Mouse (Mus musculus) intestine, postnatal 0 days (tissue): ENCODE measurements around the gene Wnt9b. TPM values are rescaled to one million over a fixed set of nuclear protein-coding genes. Genes with fewer than 3 reads are reported as not detected.

Source experiments
- ATAC-seq: fragments of 200-750 bp; cut with Nextera tagmentation; 2 replicates; pipeline ENCODE4 v1.8.0; 2017; ENCODE audit warnings: mild to moderate bottlenecking, moderate TSS enrichment, moderate library complexity
- H3K27ac ChIP-seq: fragments of 300-500 bp; sonication (generic); 2 replicates; pipeline ENCODE4 v1.5.1; 2014; ENCODE audit warnings: mild to moderate bottlenecking, low read depth, low read length, moderate library complexity
- H3K27me3 ChIP-seq: fragments of 300-500 bp; sonication (generic); replicated peaks from 2 replicates; pipeline ENCODE4 v1.6.1; 2014; ENCODE audit warnings: low read length, mixed read lengths; ENCODE audit not compliant: control insufficient read depth, insufficient read depth
- H3K36me3 ChIP-seq: fragments of 300-500 bp; sonication (generic); 2 replicates; pipeline ENCODE4 v1.6.1; 2014; ENCODE audit warnings: mild to moderate bottlenecking, moderate library complexity; ENCODE audit not compliant: control insufficient read depth, insufficient read depth
- H3K4me1 ChIP-seq: fragments of 300-500 bp; sonication (generic); replicated peaks from 2 replicates; pipeline ENCODE4 v1.6.1; 2014; ENCODE audit warnings: antibody characterized with exemption, low read length, mixed read lengths; ENCODE audit not compliant: control insufficient read depth, insufficient read depth
- H3K4me2 ChIP-seq: fragments of 300-500 bp; sonication (generic); replicated peaks from 2 replicates; pipeline ENCODE4 v1.6.1; 2014; ENCODE audit warnings: low read depth, mild to moderate bottlenecking, moderate library complexity
- H3K4me3 ChIP-seq: fragments of 300-500 bp; sonication (generic); 2 replicates; pipeline ENCODE4 v1.5.1; 2014; ENCODE audit warnings: low read depth, low read length
- H3K9ac ChIP-seq: fragments of 300-500 bp; sonication (generic); 2 replicates; pipeline ENCODE4 v1.6.1; 2014; ENCODE audit warnings: mild to moderate bottlenecking, low read depth, low read length
- H3K9me3 ChIP-seq: fragments of 300-500 bp; sonication (generic); 2 replicates; pipeline ENCODE4 v1.6.1; 2016; ENCODE audit warnings: mixed run types; ENCODE audit not compliant: control insufficient read depth
- CTCF ChIP-seq: sonication (generic); IDR thresholded peaks from 2 replicates; pipeline ENCODE4 v1.5.1; 2016; ENCODE audit warnings: low read depth, mild to moderate bottlenecking, control low read depth, antibody characterized with exemption, moderate library complexity
- WGBS: fragments of 180-500 bp; shearing (Covaris S2); extraction: QIAGEN DNeasy Blood & Tissue Kit; methylation state at CpG from one replicate; pipeline ENCODE4 v1.1.7; 2014; 5-methylcytosine and 5-hydroxymethylcytosine counted together
- polyA plus RNA-seq: library from polyadenylated mRNA; unstranded; fragments of >200 nt; fragmentation: Nextera tagmentation; extraction: Ambion mirVana; gene quantifications from 2 replicates; pipeline ENCODE4 v1.2.1, GENCODE M21; 2015

The Wnt9b gene
- polyA plus RNA-seq, 1 experiment from 2014 or later: 0.09 TPM

GRCm38 (mm10) chr11:103760101-103760500, 10.5 kb upstream of the Wnt9b start:
- TF ChIP-seq CTCF: peak; percentile 23; the same call in 1 of the 2 replicates
- Histone ChIP-seq H3K4me2 (no peak overlapping the region), H3K4me1 (no peaks in the 10 kb centered on the region), H3K9ac (no peak overlapping the region), H3K27ac (no peak overlapping the region), H3K9me3 (no peaks in the 10 kb centered on the region), H3K4me3 (no peak overlapping the region), H3K27me3 (no peaks in the 10 kb centered on the region), H3K36me3 (no peaks in the 10 kb centered on the region)
- WGBS: 54% methylated on average over 7 of the region's 7 CpGs
- ATAC-seq: no peak

- Histone ChIP-seq H3K9ac (no peak overlapping the region), H3K36me3 (no peaks in the 10 kb centered on the region), H3K27ac (no peak overlapping the region), H3K4me1 (no peaks in the 10 kb centered on the region), H3K27me3 (no peaks in the 10 kb centered on the region), H3K4me2 (no peak overlapping the region), H3K4me3 (no peak overlapping the region), H3K9me3 (no peaks in the 10 kb centered on the region)
- no peak for ATAC-seq
- peak; percentile 94 for TF ChIP-seq CTCF
- WGBS: 17% methylated on average over 6 of the region's 6 CpGs
Observed at GRCm38 (mm10) chr11:103758706-103759105, 9.1 kb upstream of the Wnt9b start.

DNA sequence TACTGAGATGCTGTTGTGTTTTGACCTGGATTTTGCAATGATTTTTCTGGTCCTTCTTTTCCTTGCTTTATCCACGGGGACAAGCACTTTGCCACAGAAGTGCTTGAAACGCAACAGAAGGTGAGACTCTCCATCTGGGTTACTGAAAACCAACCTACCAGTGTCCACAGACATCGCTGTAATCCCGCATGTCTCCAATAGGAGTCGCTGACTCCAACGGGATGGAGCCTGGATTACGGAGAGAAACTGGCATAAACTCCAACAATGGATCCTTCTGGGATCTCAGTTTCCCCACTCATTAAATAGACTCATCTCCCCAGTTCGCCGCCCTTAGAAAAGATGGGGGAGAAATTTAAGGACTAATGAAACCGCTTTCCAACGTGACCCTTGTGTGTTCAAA, 8.4 kb upstream of the Wnt9b start:
- Histone ChIP-seq H3K4me2 (no peak overlapping the region), H3K27ac (no peak overlapping the region), H3K27me3 (no peaks in the 10 kb centered on the region), H3K36me3 (no peaks in the 10 kb centered on the region), H3K9ac (no peak overlapping the region), H3K4me3 (no peak overlapping the region), H3K9me3 (no peaks in the 10 kb centered on the region), H3K4me1 (no peaks in the 10 kb centered on the region)
- WGBS: 50% methylated on average over 11 of the region's 11 CpGs
- TF ChIP-seq CTCF: peak; percentile 65
- no peak for ATAC-seq

GRCm38 (mm10) chr11:103750612-103751011, 991 bp upstream of the Wnt9b start:
- H3K4me1 ChIP-seq: no peaks in the 10 kb centered on the region
- no peaks in the 10 kb centered on the region for H3K36me3 ChIP-seq
- H3K27me3 ChIP-seq: peaks cover 47% of the 10 kb centered on the region
- 0 out of 2 replicates have a peak overlapping the region, but pooled peaks have one; percentile 85 for H3K4me2 ChIP-seq
- ATAC-seq: no peak
- H3K27ac ChIP-seq: no peak overlapping the region
- H3K9me3 ChIP-seq: no peaks in the 10 kb centered on the region
- WGBS: 49% methylated on average over 3 of the region's 3 CpGs
- TF ChIP-seq CTCF: no peak
- no peak overlapping the region for H3K9ac ChIP-seq
- no peak overlapping the region for H3K4me3 ChIP-seq

- H3K4me1 ChIP-seq: 0 out of 2 replicates have a peak, but pooled peaks cover 2% of the 10 kb centered on the region
- 30% methylated on average over 19 of the region's 19 CpGs for WGBS
- peak overlapping the region; percentile 35 for H3K4me2 ChIP-seq
- ATAC-seq: peak; percentile 32
- no peaks in the 10 kb centered on the region for H3K27me3 ChIP-seq
- no peaks in the 10 kb centered on the region for H3K9me3 ChIP-seq
- no peak overlapping the region for H3K4me3 ChIP-seq
- TF ChIP-seq CTCF: no peak
- H3K27ac ChIP-seq: no peak overlapping the region
- no peak overlapping the region for H3K9ac ChIP-seq
- H3K36me3 ChIP-seq: no peaks in the 10 kb centered on the region
Observed at GRCm38 (mm10) chr11:103735046-103735781, 14.4 kb downstream of the Wnt9b start.

GRCm38 (mm10) chr11:103734411-103735045, 15.1 kb downstream of the Wnt9b start:
- H3K4me2 ChIP-seq: peak overlapping the region; percentile 35; the same call in 1 of the 2 replicates

More at GRCm38 (mm10) chr11:103734411-103735045, 15.1 kb downstream of the Wnt9b start:
- no peaks in the 10 kb centered on the region for H3K36me3 ChIP-seq
- H3K4me3 ChIP-seq: no peak overlapping the region
- no peaks in the 10 kb centered on the region for H3K9me3 ChIP-seq
- no peak for ATAC-seq
- TF ChIP-seq CTCF: no peak
- 42% methylated on average over 5 of the region's 5 CpGs for WGBS
- H3K9ac ChIP-seq: no peak overlapping the region
- H3K27ac ChIP-seq: no peak overlapping the region
- H3K4me1 ChIP-seq: 0 out of 2 replicates have a peak, but pooled peaks cover 2% of the 10 kb centered on the region
- H3K27me3 ChIP-seq: no peaks in the 10 kb centered on the region
